Mouse (Mus musculus): ENCODE results near the gene Eif5b.

GRCm38 (mm10) chr1:38038898-38039297, 41.1 kb downstream of the Eif5b start:
- TF ChIP-seq CTCF (IDR thresholded peaks at IDR 0.05; ENCODE audit: insufficient read depth, low read length) (no peak), POLR2A (IDR thresholded peaks at IDR 0.05; ENCODE audit: borderline replicate concordance, extremely low read depth, low read depth, low read length) (no peak)

All from lung, adult 2 months (tissue).